Mouse (Mus musculus): ENCODE measurements at regions not wholly inside any gene's neighbourhood (a gene's known extent, or its start where the extent isn't known, plus 50 kb on each side); places are given as distances from the start of the nearest gene placed in this dataset.
A peak's percentile ranks its signal among the peaks of the same experiment; 100 is the strongest.

GRCm38 (mm10) chr12:109958357-109959085 lies 320.3 kb upstream of the Dio3 start:
- peak; percentile 83 to 84 for DNase-seq

- DNase-seq: no peak
Measured at GRCm38 (mm10) chr12:109966776-109967175, 312.1 kb upstream of the Dio3 start.

- DNase-seq: no peak
Measured at GRCm38 (mm10) chr12:109968303-109968702, 310.6 kb upstream of the Dio3 start.

- no peak for DNase-seq
Measured at GRCm38 (mm10) chr12:109971508-109971907, 307.4 kb upstream of the Dio3 start.

GRCm38 (mm10) chr12:109972366-109973015 lies 306.4 kb upstream of the Dio3 start:
- no peak for DNase-seq

GRCm38 (mm10) chr12:109973598-109973997 lies 305.3 kb upstream of the Dio3 start:
- DNase-seq: no peak

- no peak for DNase-seq
Measured at GRCm38 (mm10) chr12:109975176-109975972, 303.5 kb upstream of the Dio3 start.

- no peak for DNase-seq
Measured at GRCm38 (mm10) chr12:109984651-109985050, 294.2 kb upstream of the Dio3 start.

GRCm38 (mm10) chr12:109993410-109993809 lies 285.5 kb upstream of the Dio3 start:
- no peak for DNase-seq

GRCm38 (mm10) chr12:110002717-110003116 lies 276.2 kb upstream of the Dio3 start:
- DNase-seq: no peak

GRCm38 (mm10) chr12:110009136-110009535 lies 269.7 kb upstream of the Dio3 start:
- DNase-seq: no peak

- peak; percentile 15 to 65 for DNase-seq
Measured at GRCm38 (mm10) chr12:110020541-110021470, 258.1 kb upstream of the Dio3 start.

GRCm38 (mm10) chr12:110021690-110022089 lies 257.2 kb upstream of the Dio3 start:
- DNase-seq: no peak

- no peak for DNase-seq
Measured at GRCm38 (mm10) chr12:110022631-110023030, 256.2 kb upstream of the Dio3 start.

- DNase-seq: no peak
Measured at GRCm38 (mm10) chr12:110023192-110024101, 255.4 kb upstream of the Dio3 start.

- DNase-seq: no peak
Measured at GRCm38 (mm10) chr12:110024295-110024694, 254.6 kb upstream of the Dio3 start.

- DNase-seq: no peak
Measured at GRCm38 (mm10) chr12:110025171-110025570, 253.7 kb upstream of the Dio3 start.

- DNase-seq: no peak
Measured at GRCm38 (mm10) chr12:110026033-110026750, 252.7 kb upstream of the Dio3 start.

- no peak for DNase-seq
Measured at GRCm38 (mm10) chr12:110027345-110027744, 251.5 kb upstream of the Dio3 start.

- no peak for DNase-seq
Measured at GRCm38 (mm10) chr12:110027976-110028375, 250.9 kb upstream of the Dio3 start.

GRCm38 (mm10) chr12:110028646-110029045 lies 250.2 kb upstream of the Dio3 start:
- no peak for DNase-seq
